Mouse (Mus musculus) hindbrain, embryonic 16.5 days (tissue): ENCODE measurements around the gene Tnfrsf19. TPM values are rescaled to one million over a fixed set of nuclear protein-coding genes. Genes with fewer than 3 reads are reported as not detected.

Experiments
- ATAC-seq: fragments of 200-750 bp; cut with Nextera tagmentation; 2 replicates; pipeline ENCODE4 v1.8.0; 2017; ENCODE audit warnings: moderate TSS enrichment, moderate library complexity
- H3K27ac ChIP-seq: fragments of 300-500 bp; sonication (generic); 2 replicates; pipeline ENCODE4 v1.5.1; 2014; ENCODE audit warnings: low read depth, mild to moderate bottlenecking, control low read depth, low read length, moderate library complexity
- H3K27me3 ChIP-seq: fragments of 300-500 bp; sonication (generic); replicated peaks from 2 replicates; pipeline ENCODE4 v1.6.1; 2014; ENCODE audit warnings: low read length; ENCODE audit not compliant: control insufficient read depth, insufficient read depth
- H3K36me3 ChIP-seq: fragments of 300-500 bp; sonication (generic); 2 replicates; pipeline ENCODE4 v1.6.1; 2014; ENCODE audit warnings: mild to moderate bottlenecking, low read length, moderate library complexity, mixed read lengths; ENCODE audit not compliant: control insufficient read depth, insufficient read depth
- H3K4me1 ChIP-seq: fragments of 300-500 bp; sonication (generic); 2 replicates; pipeline ENCODE4 v1.6.1; 2014; ENCODE audit warnings: low read depth, low read length; ENCODE audit not compliant: control insufficient read depth, insufficient read depth
- H3K4me2 ChIP-seq: fragments of 300-500 bp; sonication (generic); 2 replicates; pipeline ENCODE4 v1.6.1; 2014; ENCODE audit warnings: mild to moderate bottlenecking, low read length, control low read depth, moderate library complexity
- H3K4me3 ChIP-seq: fragments of 300-500 bp; sonication (generic); 2 replicates; pipeline ENCODE4 v1.5.1; 2014; ENCODE audit warnings: mild to moderate bottlenecking, low read length, control low read depth, moderate library complexity
- H3K9ac ChIP-seq: fragments of 300-500 bp; sonication (generic); 2 replicates; pipeline ENCODE4 v1.6.1; 2014; ENCODE audit warnings: low read depth, mild to moderate bottlenecking, control low read depth, low read length, moderate library complexity
- H3K9me3 ChIP-seq: fragments of 300-500 bp; sonication (generic); 2 replicates; pipeline ENCODE4 v1.6.1; 2014; ENCODE audit warnings: mild to moderate bottlenecking, low read length, moderate library complexity; ENCODE audit not compliant: control insufficient read depth
- WGBS: fragments of 180-500 bp; shearing (Covaris S2); extraction: QIAGEN DNeasy Blood & Tissue Kit; methylation state at CpG from one replicate; pipeline ENCODE4 v1.1.7; 2014; 5-methylcytosine and 5-hydroxymethylcytosine counted together
- polyA plus RNA-seq: library from polyadenylated mRNA; unstranded; fragments of >200 nt; fragmentation: Nextera tagmentation; extraction: Ambion mirVana; gene quantifications from 2 replicates; pipeline ENCODE4 v1.2.1, GENCODE M21; 2015

The Tnfrsf19 gene
- polyA plus RNA-seq, 1 experiment from 2014 or later, result 29.8 TPM

GRCm38 (mm10) chr14:61056445-61056844 lies 10.2 kb upstream of the Tnfrsf19 start:
- H3K4me3 ChIP-seq, result peak overlapping the region; percentile 25
- WGBS, result 2% methylated on average over 16 of the region's 16 CpGs
- peak overlapping the region; percentile 55 for H3K4me2 ChIP-seq
- peak; percentile 56; the same call in 1 of the 2 replicates for ATAC-seq
- peak overlapping the region; percentile 42 for H3K9ac ChIP-seq
- H3K27ac ChIP-seq, result no peak overlapping the region
- peaks cover 6% of the 10 kb centered on the region for H3K4me1 ChIP-seq
- H3K27me3 ChIP-seq, result peaks cover 2% of the 10 kb centered on the region; the same call in 1 of the 2 replicates
- no peaks in the 10 kb centered on the region for H3K36me3 ChIP-seq
- no peaks in the 10 kb centered on the region for H3K9me3 ChIP-seq

GRCm38 (mm10) chr14:61055864-61056263 lies 9.6 kb upstream of the Tnfrsf19 start:
- Histone ChIP-seq H3K36me3 (no peaks in the 10 kb centered on the region), H3K27ac (no peak overlapping the region), H3K27me3 (peaks cover 2% of the 10 kb centered on the region; the same call in 1 of the 2 replicates), H3K9me3 (no peaks in the 10 kb centered on the region), H3K4me2 (peak overlapping the region; percentile 55), H3K4me3 (peak overlapping the region; percentile 25; the same call in 1 of the 2 replicates), H3K4me1 (peaks cover 6% of the 10 kb centered on the region), H3K9ac (no peak overlapping the region)
- 67% methylated on average over 1 of the region's 1 CpGs for WGBS
- no peak for ATAC-seq

- WGBS, result 94% methylated on average over 3 of the region's 3 CpGs
- Histone ChIP-seq H3K9me3 (no peaks in the 10 kb centered on the region), H3K27me3 (peaks cover 2% of the 10 kb centered on the region; the same call in 1 of the 2 replicates), H3K4me1 (peaks cover 6% of the 10 kb centered on the region), H3K4me3 (no peak overlapping the region), H3K4me2 (no peak overlapping the region), H3K9ac (no peak overlapping the region), H3K27ac (no peak overlapping the region), H3K36me3 (no peaks in the 10 kb centered on the region)
- no peak for ATAC-seq
These were observed 5.9 kb upstream of the Tnfrsf19 start for GRCm38 (mm10) chr14:61052163-61052562.

- ATAC-seq, result no peak
- Histone ChIP-seq H3K9ac (peak overlapping the region; percentile 71), H3K4me1 (peaks cover 15% of the 10 kb centered on the region), H3K27me3 (no peaks in the 10 kb centered on the region), H3K9me3 (no peaks in the 10 kb centered on the region), H3K4me2 (peak overlapping the region; percentile 94), H3K36me3 (no peaks in the 10 kb centered on the region), H3K4me3 (peak overlapping the region; percentile 55), H3K27ac (peak overlapping the region; percentile 77)
- under 1% methylated on average over 19 of the region's 19 CpGs for WGBS
These were observed 722 bp downstream of the Tnfrsf19 start for GRCm38 (mm10) chr14:61045446-61046090.

GRCm38 (mm10) chr14:61044316-61044715 lies 2.0 kb downstream of the Tnfrsf19 start:
- Histone ChIP-seq H3K4me2 (peak overlapping the region; percentile 94), H3K36me3 (no peaks in the 10 kb centered on the region), H3K9me3 (no peaks in the 10 kb centered on the region), H3K27me3 (no peaks in the 10 kb centered on the region), H3K9ac (no peak overlapping the region), H3K27ac (peak overlapping the region; percentile 1; the same call in 1 of the 2 replicates), H3K4me3 (peak overlapping the region; percentile 55), H3K4me1 (peaks cover 15% of the 10 kb centered on the region)
- no peak for ATAC-seq
- WGBS, result 23% methylated on average over 2 of the region's 2 CpGs

- ATAC-seq, result no peak
- peak overlapping the region; percentile 9 for H3K4me3 ChIP-seq
- H3K27ac ChIP-seq, result peak overlapping the region; percentile 70
- no peaks in the 10 kb centered on the region for H3K36me3 ChIP-seq
- H3K9ac ChIP-seq, result peak overlapping the region; percentile 41
- peaks cover 15% of the 10 kb centered on the region for H3K4me1 ChIP-seq
- no peaks in the 10 kb centered on the region for H3K27me3 ChIP-seq
- H3K9me3 ChIP-seq, result no peaks in the 10 kb centered on the region
- WGBS, result 5% methylated on average over 8 of the region's 8 CpGs
- H3K4me2 ChIP-seq, result peak overlapping the region; percentile 94
These were observed 2.6 kb downstream of the Tnfrsf19 start for GRCm38 (mm10) chr14:61043511-61044310.

GRCm38 (mm10) chr14:61042291-61042690 lies 4.0 kb downstream of the Tnfrsf19 start:
- no peak for ATAC-seq
- Histone ChIP-seq H3K36me3 (no peaks in the 10 kb centered on the region), H3K27ac (no peak overlapping the region), H3K4me2 (no peak overlapping the region), H3K27me3 (no peaks in the 10 kb centered on the region), H3K4me3 (no peak overlapping the region), H3K9me3 (no peaks in the 10 kb centered on the region), H3K4me1 (peaks cover 22% of the 10 kb centered on the region), H3K9ac (no peak overlapping the region)
- 38% methylated on average over 3 of the region's 3 CpGs for WGBS

GRCm38 (mm10) chr14:61040236-61040635 lies 6.1 kb downstream of the Tnfrsf19 start:
- no peak for ATAC-seq
- H3K9me3 ChIP-seq, result no peaks in the 10 kb centered on the region
- H3K4me1 ChIP-seq, result peaks cover 15% of the 10 kb centered on the region
- no peak overlapping the region for H3K4me3 ChIP-seq
- no peak overlapping the region for H3K4me2 ChIP-seq
- no peaks in the 10 kb centered on the region for H3K27me3 ChIP-seq
- H3K36me3 ChIP-seq, result no peaks in the 10 kb centered on the region
- 65% methylated on average over 13 of the region's 13 CpGs for WGBS
- no peak overlapping the region for H3K27ac ChIP-seq
- no peak overlapping the region for H3K9ac ChIP-seq

- peak overlapping the region; percentile 99 for H3K4me2 ChIP-seq
- peak overlapping the region; percentile 79 for H3K4me3 ChIP-seq
- no peaks in the 10 kb centered on the region for H3K36me3 ChIP-seq
- no peak overlapping the region for H3K27ac ChIP-seq
- peak; percentile 69 for ATAC-seq
- no peaks in the 10 kb centered on the region for H3K27me3 ChIP-seq
- H3K4me1 ChIP-seq, result peaks cover 11% of the 10 kb centered on the region
- no peaks in the 10 kb centered on the region for H3K9me3 ChIP-seq
- 24% methylated on average over 8 of the region's 8 CpGs for WGBS
- H3K9ac ChIP-seq, result peak overlapping the region; percentile 86
These were observed 8.2 kb downstream of the Tnfrsf19 start for GRCm38 (mm10) chr14:61038082-61038472.
